Mouse (Mus musculus) olfactory bulb, adult 2 months (tissue): Measurements from ENCODE around the gene Tial1.

Experiments
- CTCF ChIP-seq: fragments of 200-500 bp; IDR thresholded peaks from 2 replicates; pipeline ENCODE4 v1.5.1; 2012; ENCODE audit warnings: low read depth, mild to moderate bottlenecking, low read length, moderate library complexity; ENCODE audit not compliant: insufficient read depth
- POLR2A ChIP-seq: fragments of 200-500 bp; IDR thresholded peaks from 2 replicates; pipeline ENCODE4 v1.6.1; 2012; ENCODE audit warnings: mild to moderate bottlenecking, low read depth, low read length, moderate library complexity; ENCODE audit not compliant: insufficient read depth

- no peak for TF ChIP-seq CTCF
- TF ChIP-seq POLR2A = no peak
Measured at GRCm38 (mm10) chr7:128410708-128411413, 50.7 kb downstream of the Tial1 start.
